8 mouse cellular contexts compared by ENCODE assay signal in the genomic region with DNA sequence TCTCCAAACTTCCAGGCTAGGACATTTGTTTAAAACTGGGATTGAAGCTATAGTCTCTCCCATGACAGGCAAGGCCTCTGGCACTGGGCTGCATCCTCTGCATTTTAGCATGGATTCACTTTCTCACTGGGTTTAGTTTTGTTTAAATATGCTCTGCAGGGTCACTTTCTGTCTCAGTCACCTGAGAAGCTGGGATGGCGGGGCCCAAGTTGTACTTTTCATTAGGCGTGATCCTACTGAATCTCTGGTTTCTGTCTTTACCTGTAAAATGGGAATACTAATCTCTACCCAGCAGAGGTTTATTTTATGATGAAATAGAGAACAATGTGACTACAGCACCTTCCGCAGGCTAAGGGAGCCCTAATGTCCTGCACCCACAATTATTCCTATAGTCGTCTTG.
DNase-seq lines count a peak whose midpoint lies in the region; ATAC-seq and TF ChIP-seq lines count a peak whose summit lies in the region.
"Not testable (repeated sequence)": the region's sequence is repeated elsewhere in the genome, so short reads cannot be mapped to it uniquely, and the experiment has no call there.

No protein-coding gene starts in this region.

- intact Hi-C loops in gastrocnemius, postnatal 14 days (cut with DNase I; ENCODE audit: low total_unique reads) = not testable (repeated sequence)

- H3K9me3 ChIP-seq in liver, postnatal 0 days (ENCODE audit: low read length) = not testable (repeated sequence)

- not testable (repeated sequence) for H3K4me3 ChIP-seq in liver, postnatal 0 days (ENCODE audit: low read depth, low read length)

- WGBS in liver, postnatal 0 days (ENCODE audit: insufficient replicate concordance) = 78% methylated on average over 4 of the region's 4 CpGs

- H3K36me3 ChIP-seq in liver, postnatal 0 days (replicated peaks; ENCODE audit: insufficient read depth, low read length) = not testable (repeated sequence)

- not testable (repeated sequence) for H3K27me3 ChIP-seq in liver, postnatal 0 days (ENCODE audit: insufficient read depth, low read length)

- H3K27ac ChIP-seq in liver, postnatal 0 days (ENCODE audit: low read depth) = not testable (repeated sequence)

- not testable (repeated sequence) for H3K4me1 ChIP-seq in liver, postnatal 0 days (ENCODE audit: insufficient read depth)

- H3K4me2 ChIP-seq in liver, postnatal 0 days (ENCODE audit: low read depth, low read length) = not testable (repeated sequence)

- not testable (repeated sequence) for TF ChIP-seq EP300 in liver, postnatal 0 days (IDR thresholded peaks at IDR 0.05; ENCODE audit: low read depth)

- TF ChIP-seq CTCF in liver, postnatal 0 days (IDR thresholded peaks at IDR 0.05; ENCODE audit: low read depth) = not testable (repeated sequence)

- H3K9ac ChIP-seq in liver, postnatal 0 days (replicated peaks) = not testable (repeated sequence)

- DNase-seq in 3T3-L1 (ENCODE audit: low read depth, low spot score) = peak; percentile 1
- DNase-seq in ES-CJ7 (ENCODE audit: low read depth, low spot score) = peak; percentile 13
- peak; percentile 1 for DNase-seq in adipocyte (ENCODE audit: low spot score)
- DNase-seq in gastrocnemius, postnatal 14 days = peak; percentile 3
- peak; percentile 1 for DNase-seq in layer of hippocampus, adult 9-11 months
- DNase-seq in liver, postnatal 0 days = peak; percentile 5
- DNase-seq in right cerebral cortex, postnatal 10 days (ENCODE audit: low spot score in 2 of 2) = peak; percentile 20 to 24
- peak; percentile 10 for DNase-seq in thymus, postnatal 14 days

- not testable (repeated sequence) for ATAC-seq in liver, postnatal 0 days
